Mouse (Mus musculus) midbrain, embryonic 15.5 days (tissue): ENCODE results near the gene Mapk8ip1. TPM values are rescaled to one million over a fixed set of nuclear protein-coding genes. Genes with fewer than 3 reads are reported as not detected.
"Not testable (repeated sequence)": the region's sequence is repeated elsewhere in the genome, so short reads cannot be mapped to it uniquely, and the experiment has no call there.

Experiments used
- ATAC-seq: fragments of 200-750 bp; cut with Nextera tagmentation; replicated peaks from 2 replicates; pipeline ENCODE4 v1.8.0; 2017; ENCODE audit warnings: moderate TSS enrichment
- H3K27ac ChIP-seq: fragments of 300-500 bp; sonication (generic); 2 replicates; pipeline ENCODE4 v1.5.1; 2015; ENCODE audit warnings: mild to moderate bottlenecking, inconsistent platforms
- H3K27me3 ChIP-seq: fragments of 300-500 bp; sonication (generic); replicated peaks from 2 replicates; pipeline ENCODE4 v1.6.1; 2015; ENCODE audit warnings: inconsistent platforms
- H3K36me3 ChIP-seq: fragments of 300-500 bp; sonication (generic); replicated peaks from 2 replicates; pipeline ENCODE4 v1.6.1; 2015; ENCODE audit warnings: inconsistent platforms
- H3K4me1 ChIP-seq: fragments of 300-500 bp; sonication (generic); 2 replicates; pipeline ENCODE4 v1.6.1; 2015; ENCODE audit warnings: inconsistent platforms
- H3K4me2 ChIP-seq: fragments of 300-500 bp; sonication (generic); 2 replicates; pipeline ENCODE4 v1.6.1; 2015; ENCODE audit warnings: inconsistent platforms, mild to moderate bottlenecking, moderate library complexity
- H3K4me3 ChIP-seq: fragments of 300-500 bp; sonication (generic); 2 replicates; pipeline ENCODE4 v1.5.1; 2015; ENCODE audit warnings: mild to moderate bottlenecking, inconsistent platforms
- H3K9ac ChIP-seq: fragments of 300-500 bp; sonication (generic); 2 replicates; pipeline ENCODE4 v1.6.1; 2015; ENCODE audit warnings: mild to moderate bottlenecking, inconsistent platforms
- H3K9me3 ChIP-seq: fragments of 300-500 bp; sonication (generic); 2 replicates; pipeline ENCODE4 v1.6.1; 2016; ENCODE audit warnings: inconsistent platforms
- WGBS: fragments of 180-500 bp; shearing (Covaris S2); methylation state at CpG from one replicate; pipeline ENCODE4 v1.1.7; 2015; ENCODE audit warnings: mixed read lengths; 5-methylcytosine and 5-hydroxymethylcytosine counted together
- polyA plus RNA-seq: library from polyadenylated mRNA; unstranded; fragments of >200 nt; fragmentation: Nextera tagmentation; extraction: Ambion mirVana; gene quantifications from 2 replicates; pipeline ENCODE4 v1.2.1, GENCODE M21; 2015

Gene Mapk8ip1
- polyA plus RNA-seq, 1 experiment from 2014 or later, result 155 TPM

DNA sequence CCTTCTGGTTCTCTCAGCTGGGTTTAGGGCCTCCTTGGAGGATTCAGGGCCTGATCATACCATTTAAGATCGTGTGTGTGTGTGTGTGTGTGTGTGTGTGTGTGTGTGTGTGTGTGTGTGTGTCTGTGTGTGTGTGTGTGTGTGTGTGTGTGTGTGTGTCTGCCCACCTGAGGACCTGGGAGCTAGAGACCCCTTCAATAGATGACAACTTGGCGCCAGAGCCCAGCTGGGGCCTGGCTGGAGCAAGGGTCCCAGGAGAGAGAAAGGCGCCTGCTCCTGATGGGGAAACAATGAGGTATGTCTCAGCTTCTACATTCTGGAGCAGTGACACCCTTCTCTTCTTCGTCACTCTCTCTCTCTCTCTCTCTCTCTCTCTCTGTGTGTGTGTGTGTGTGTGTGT, 1.2 kb downstream of the Mapk8ip1 start:
- Histone ChIP-seq H3K9ac (peak overlapping the region; percentile 95; the same call in 1 of the 2 replicates), H3K4me3 (peak overlapping the region; percentile 83), H3K4me1 (peaks cover 30% of the 10 kb centered on the region), H3K27ac (0 out of 2 replicates have a peak overlapping the region, but pooled peaks have one; percentile 50), H3K4me2 (peak overlapping the region; percentile 67)
- not testable (repeated sequence) for H3K9me3 ChIP-seq, ATAC-seq, H3K36me3 ChIP-seq, H3K27me3 ChIP-seq
- WGBS, result 34% methylated on average over 4 of the region's 4 CpGs

DNA sequence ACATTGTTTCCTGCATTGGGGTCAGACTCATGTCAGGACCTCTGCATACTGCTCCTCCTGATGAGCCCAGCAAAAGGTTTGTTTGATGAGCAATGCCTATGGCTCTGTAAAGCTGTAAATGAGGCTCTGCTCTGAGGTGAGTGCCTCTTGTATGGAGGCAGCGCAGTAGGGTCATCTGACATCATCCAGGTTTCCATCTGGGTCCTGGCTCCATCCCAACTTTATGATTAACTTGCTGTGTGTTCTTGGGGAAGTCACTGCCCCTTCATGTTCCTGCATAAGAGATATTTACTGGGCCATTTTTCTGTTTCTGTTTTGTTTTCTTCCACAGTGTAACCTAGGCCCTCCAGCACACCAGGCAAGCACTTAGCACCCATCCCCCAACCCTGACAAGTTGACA, 3.6 kb downstream of the Mapk8ip1 start:
- peaks cover 41% of the 10 kb centered on the region for H3K4me1 ChIP-seq
- no peak overlapping the region for H3K27ac ChIP-seq
- 85% methylated on average over 1 of the region's 1 CpGs for WGBS

DNA sequence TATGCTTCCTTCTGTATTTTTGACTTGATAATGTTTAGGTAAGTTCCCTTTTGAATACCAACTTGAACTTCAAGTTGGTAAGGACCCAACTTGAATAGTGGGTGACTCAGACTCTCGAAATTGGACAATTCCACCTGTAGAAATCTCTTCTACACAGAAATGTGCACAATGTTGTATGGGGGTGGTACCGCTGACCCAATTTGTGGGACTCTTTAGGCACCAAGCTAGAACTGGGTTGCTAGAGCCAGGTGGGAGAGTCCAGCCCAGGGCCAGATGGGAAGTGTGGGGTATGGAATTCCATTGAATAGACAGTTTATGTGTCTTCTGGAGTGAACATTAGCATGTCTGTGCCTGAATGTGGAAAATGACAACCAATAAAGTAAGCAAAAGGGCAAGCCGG, 5.5 kb downstream of the Mapk8ip1 start:
- Histone ChIP-seq H3K9me3 (no peaks in the 10 kb centered on the region), H3K4me2 (no peak overlapping the region), H3K27me3 (no peaks in the 10 kb centered on the region), H3K9ac (no peak overlapping the region), H3K4me1 (peaks cover 55% of the 10 kb centered on the region), H3K36me3 (no peaks in the 10 kb centered on the region), H3K4me3 (no peak overlapping the region), H3K27ac (no peak overlapping the region)
- ATAC-seq, result no peak
- 92% methylated on average over 3 of the region's 3 CpGs for WGBS

More for the DNA sequence above, 3.6 kb downstream of the Mapk8ip1 start:
- Histone ChIP-seq H3K4me3 (no peak overlapping the region), H3K4me2 (no peak overlapping the region), H3K9ac (0 out of 2 replicates have a peak overlapping the region, but pooled peaks have one; percentile 12), H3K27me3 (no peaks in the 10 kb centered on the region), H3K36me3 (no peaks in the 10 kb centered on the region), H3K9me3 (no peaks in the 10 kb centered on the region)
- no peak for ATAC-seq

DNA sequence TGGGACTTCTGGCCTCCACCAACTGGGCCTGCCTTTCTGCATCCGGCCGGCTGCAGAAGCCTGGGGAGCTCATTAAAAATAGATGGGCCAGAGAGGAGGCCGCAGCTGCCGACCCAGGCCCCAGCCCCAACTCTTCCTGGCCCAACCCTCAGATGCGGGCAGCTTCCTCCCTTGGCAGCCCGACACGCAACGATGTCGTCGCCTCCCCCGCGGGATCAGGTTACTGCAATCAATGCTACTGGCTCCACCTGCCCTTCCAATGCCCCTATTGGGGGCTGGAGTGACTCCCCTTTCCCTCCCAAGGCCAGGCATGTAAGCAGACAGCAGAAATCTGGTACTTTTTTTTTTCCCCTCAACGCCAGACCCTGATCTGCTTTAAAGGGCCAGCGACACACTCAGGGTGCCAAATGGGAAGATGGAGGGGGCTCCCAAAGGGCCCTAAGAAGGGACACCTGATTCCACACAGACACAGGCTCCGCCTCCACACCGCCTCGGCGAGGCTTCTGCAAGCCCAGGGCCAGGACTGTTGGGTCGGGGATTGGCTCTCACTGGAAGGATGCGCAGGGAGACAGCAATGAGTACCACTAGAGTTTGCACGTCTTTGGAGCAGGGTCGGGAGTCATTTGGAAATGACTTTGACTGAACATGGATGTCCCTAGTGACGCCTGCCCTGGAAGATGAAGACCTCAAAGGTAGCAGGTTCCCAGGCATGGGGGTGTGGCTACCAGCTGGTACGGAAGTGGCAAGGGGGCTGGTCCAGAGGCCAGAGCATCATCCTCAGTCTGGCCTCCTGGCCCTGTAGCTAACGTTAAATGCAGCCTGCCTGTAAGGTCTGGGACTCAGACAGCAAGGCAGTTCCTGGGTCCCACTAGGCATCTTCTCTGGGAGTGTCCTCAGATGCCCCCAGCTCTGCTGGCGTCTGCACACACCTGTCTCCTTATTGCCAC, 8.5 kb downstream of the Mapk8ip1 start:
- peak overlapping the region; percentile 77 for H3K27ac ChIP-seq
- H3K27me3 ChIP-seq, result no peaks in the 10 kb centered on the region
- peaks cover 55% of the 10 kb centered on the region for H3K4me1 ChIP-seq
- peak overlapping the region; percentile 57 for H3K4me2 ChIP-seq
- H3K9me3 ChIP-seq, result no peaks in the 10 kb centered on the region
- ATAC-seq, result no peak
- no peaks in the 10 kb centered on the region for H3K36me3 ChIP-seq
- 6% methylated on average over 26 of the region's 26 CpGs for WGBS
- peak overlapping the region; percentile 33 for H3K4me3 ChIP-seq
- H3K9ac ChIP-seq, result peak overlapping the region; percentile 50

DNA sequence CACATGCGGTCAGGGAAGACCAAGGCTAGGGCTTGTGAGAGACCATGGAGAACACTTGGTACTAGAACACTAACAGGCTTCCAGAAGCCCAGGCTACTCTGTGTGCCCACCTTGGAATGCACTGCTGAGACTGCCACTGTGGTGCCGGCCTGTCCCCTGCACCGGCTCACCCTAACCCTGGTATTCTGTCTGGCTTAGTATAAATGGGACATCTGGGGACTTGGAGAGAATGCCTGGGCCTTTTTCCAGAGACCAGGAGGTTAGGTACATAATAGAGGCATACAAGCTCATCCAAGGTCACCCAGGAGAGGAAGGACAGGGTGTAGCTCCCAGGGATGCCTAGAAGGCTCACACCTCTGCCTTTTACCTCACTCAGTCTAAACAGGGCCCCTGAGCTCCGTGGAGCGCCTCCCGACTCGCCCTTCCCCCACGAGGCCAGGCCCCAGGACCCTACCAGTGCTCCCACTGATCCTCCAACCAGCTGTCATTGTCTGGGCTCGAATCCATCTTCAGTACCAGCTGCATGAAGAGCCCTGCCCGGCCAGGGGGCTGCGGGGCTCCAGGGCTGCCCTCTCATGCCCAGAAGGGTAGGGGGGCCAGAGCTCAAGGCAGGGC, 9.3 kb downstream of the Mapk8ip1 start:
- peak overlapping the region; percentile 77 for H3K27ac ChIP-seq
- H3K4me3 ChIP-seq, result peak overlapping the region; percentile 33
- peak overlapping the region; percentile 57 for H3K4me2 ChIP-seq
- ATAC-seq, result no peak
- H3K9ac ChIP-seq, result peak overlapping the region; percentile 50
- no peaks in the 10 kb centered on the region for H3K27me3 ChIP-seq
- H3K4me1 ChIP-seq, result peaks cover 60% of the 10 kb centered on the region
- WGBS, result 18% methylated on average over 11 of the region's 11 CpGs
- H3K9me3 ChIP-seq, result no peaks in the 10 kb centered on the region
- H3K36me3 ChIP-seq, result peaks cover 3% of the 10 kb centered on the region; the same call in 1 of the 2 replicates

DNA sequence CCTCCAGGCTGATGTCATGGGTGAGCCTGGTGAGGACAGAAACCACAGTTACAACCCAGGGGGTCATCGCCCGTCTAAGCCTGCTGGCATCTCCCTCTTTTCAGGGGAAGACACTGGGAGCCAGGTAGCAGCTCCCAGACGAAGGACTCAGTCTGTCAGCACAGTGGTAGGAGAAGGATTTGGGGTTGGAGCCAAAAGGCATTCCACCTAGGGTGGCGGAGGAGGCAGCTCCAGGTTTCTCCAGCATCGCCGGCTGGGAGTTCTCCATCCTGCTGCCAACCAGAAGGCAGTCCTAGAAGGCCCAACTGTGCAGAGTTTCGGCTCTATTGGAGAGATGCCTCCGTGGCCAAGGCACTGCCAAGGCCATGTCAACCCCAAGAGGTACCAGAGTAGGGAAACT, 9.9 kb downstream of the Mapk8ip1 start:
- Histone ChIP-seq H3K4me3 (no peak overlapping the region), H3K27ac (no peak overlapping the region), H3K9ac (no peak overlapping the region), H3K4me2 (peak overlapping the region; percentile 57; the same call in 1 of the 2 replicates), H3K9me3 (no peaks in the 10 kb centered on the region), H3K27me3 (no peaks in the 10 kb centered on the region), H3K4me1 (peaks cover 60% of the 10 kb centered on the region), H3K36me3 (peaks cover 9% of the 10 kb centered on the region)
- 86% methylated on average over 8 of the region's 8 CpGs for WGBS
- ATAC-seq, result no peak

DNA sequence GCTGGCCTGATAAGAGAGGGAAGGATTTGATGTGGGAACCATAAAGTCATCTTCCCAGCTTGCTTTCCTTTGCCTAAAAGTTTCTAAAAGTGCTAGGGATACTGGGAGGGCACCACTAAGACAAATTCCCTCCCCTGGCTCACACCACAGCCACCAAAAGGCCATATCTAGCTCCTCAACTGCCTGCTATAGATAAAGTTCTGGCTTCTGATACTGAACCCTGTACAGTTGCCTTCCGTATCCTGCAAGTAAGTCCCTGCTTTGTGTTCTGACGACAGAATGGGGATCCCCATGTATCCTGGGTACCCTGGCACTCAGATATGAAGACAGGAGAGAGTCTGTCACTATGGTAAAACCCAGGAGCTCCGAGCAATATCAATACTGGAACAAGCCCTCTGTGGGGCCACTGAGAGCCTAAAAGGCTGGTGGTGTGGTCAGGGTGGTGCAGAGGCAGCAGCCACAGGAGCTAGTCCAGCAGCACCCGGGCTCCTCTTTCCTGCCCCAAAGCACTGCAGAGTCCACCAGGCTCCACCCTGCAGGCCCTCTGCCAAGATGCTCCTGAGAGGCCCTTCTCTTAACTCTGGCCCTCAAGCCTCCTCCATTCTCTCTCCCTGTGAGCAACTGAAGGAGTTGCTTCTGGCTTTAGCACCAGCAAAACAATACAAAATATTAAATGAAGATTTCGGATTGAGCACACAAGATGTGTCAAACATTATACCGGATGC, 10.7 kb downstream of the Mapk8ip1 start:
- Histone ChIP-seq H3K27ac (peak overlapping the region; percentile 90), H3K4me3 (peak overlapping the region; percentile 61; the same call in 1 of the 2 replicates), H3K4me1 (peaks cover 60% of the 10 kb centered on the region), H3K36me3 (peaks cover 16% of the 10 kb centered on the region), H3K4me2 (0 out of 2 replicates have a peak overlapping the region, but pooled peaks have one; percentile 65), H3K9ac (no peak overlapping the region), H3K9me3 (no peaks in the 10 kb centered on the region), H3K27me3 (no peaks in the 10 kb centered on the region)
- WGBS, result 76% methylated on average over 6 of the region's 6 CpGs
- no peak for ATAC-seq

DNA sequence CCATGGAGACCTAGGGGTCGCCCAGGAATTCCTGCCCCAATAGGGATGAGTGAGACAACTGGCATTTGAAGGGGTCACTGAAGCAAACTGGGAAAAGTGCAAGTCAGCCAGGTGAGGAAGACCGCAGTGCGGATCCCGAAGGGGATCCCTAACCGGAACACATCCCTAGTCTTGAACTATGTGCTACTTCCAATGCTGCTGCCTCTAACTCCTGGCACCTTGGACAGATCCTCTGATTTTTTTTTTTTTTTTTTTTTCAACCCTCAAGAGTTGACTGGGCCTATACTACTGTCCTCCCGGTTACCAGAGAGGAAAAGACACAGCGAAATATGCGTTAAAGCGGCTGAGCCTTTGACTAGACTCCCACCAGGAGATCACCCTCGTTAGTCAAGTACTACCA, 11.4 kb downstream of the Mapk8ip1 start:
- Histone ChIP-seq H3K27me3 (no peaks in the 10 kb centered on the region), H3K4me2 (peak overlapping the region; percentile 65), H3K4me1 (peaks cover 60% of the 10 kb centered on the region), H3K36me3 (peaks cover 24% of the 10 kb centered on the region), H3K27ac (peak overlapping the region; percentile 90), H3K9me3 (no peaks in the 10 kb centered on the region), H3K4me3 (peak overlapping the region; percentile 61), H3K9ac (peak overlapping the region; percentile 62; the same call in 1 of the 2 replicates)
- no peak; the same call in 1 of the 2 replicates for ATAC-seq
- WGBS, result 1% methylated on average over 10 of the region's 10 CpGs

DNA sequence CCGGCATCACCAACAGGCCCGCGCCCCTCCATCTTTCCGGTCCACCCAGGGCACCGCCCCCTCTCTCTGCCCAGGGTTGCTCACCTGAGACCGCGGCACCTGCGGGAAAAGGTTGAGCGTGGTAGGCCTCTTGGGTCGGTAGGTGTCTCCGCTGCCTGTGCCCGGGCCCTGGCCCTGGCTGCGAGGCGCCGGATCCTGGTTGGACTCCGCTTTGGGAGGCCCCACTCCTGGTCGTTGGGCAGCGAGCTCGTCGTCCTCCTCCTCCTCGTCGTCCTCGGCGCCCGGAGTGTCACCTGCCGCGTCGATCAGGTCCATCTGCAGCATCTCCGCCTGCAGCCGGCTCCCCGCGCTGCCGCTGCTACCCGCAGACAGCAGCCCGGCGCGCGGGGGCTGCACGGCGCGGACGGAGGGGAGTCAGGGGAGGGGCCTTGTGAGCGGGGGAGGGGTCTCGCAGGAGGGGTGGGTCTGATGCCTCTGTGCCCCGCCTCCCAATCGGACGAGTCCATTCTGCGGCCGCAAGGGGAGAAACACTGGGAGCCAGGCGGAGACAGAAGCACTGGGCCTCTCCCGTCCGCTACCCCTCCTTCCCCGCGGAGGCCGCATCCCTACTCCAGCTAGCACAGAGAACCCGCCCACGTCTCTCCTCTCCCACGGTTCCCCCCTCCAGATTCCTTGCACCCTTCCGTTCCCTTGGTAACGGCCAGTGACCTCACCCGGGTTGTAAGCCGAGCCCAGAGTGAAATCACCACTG, 12.0 kb downstream of the Mapk8ip1 start:
- Histone ChIP-seq H3K27ac (peak overlapping the region; percentile 90), H3K9me3 (no peaks in the 10 kb centered on the region), H3K4me3 (peak overlapping the region; percentile 61), H3K27me3 (no peaks in the 10 kb centered on the region), H3K4me2 (peak overlapping the region; percentile 65), H3K4me1 (peaks cover 60% of the 10 kb centered on the region), H3K9ac (peak overlapping the region; percentile 62), H3K36me3 (peaks cover 24% of the 10 kb centered on the region)
- under 1% methylated on average over 60 of the region's 62 CpGs for WGBS
- peak; percentile 90 for ATAC-seq

DNA sequence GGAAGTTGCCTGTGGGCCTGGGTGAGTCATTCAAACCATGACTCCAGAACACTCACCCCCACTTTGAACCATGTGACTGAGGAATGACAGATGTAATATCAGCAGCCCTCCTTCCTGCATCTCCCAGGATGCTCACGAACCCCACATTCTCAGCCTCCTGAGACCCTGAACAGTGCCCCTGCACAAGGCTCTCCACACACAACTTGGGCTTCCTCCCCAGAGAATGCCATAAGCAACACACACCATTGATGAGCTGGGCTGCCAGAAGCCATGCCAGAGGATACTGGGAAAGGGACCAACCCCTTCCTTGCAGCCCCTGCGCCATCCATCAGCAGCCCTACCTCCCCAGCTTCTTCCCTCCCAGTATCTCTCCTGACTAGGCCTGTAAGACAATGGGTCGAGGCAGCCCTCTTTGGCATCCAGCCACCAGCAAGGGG, 13.0 kb downstream of the Mapk8ip1 start:
- no peaks in the 10 kb centered on the region for H3K9me3 ChIP-seq
- no peak for ATAC-seq
- peak overlapping the region; percentile 90; the same call in 1 of the 2 replicates for H3K27ac ChIP-seq
- H3K4me1 ChIP-seq, result peaks cover 55% of the 10 kb centered on the region
- H3K9ac ChIP-seq, result peak overlapping the region; percentile 62
- peaks cover 32% of the 10 kb centered on the region for H3K36me3 ChIP-seq
- H3K4me3 ChIP-seq, result peak overlapping the region; percentile 61
- H3K4me2 ChIP-seq, result peak overlapping the region; percentile 65
- H3K27me3 ChIP-seq, result no peaks in the 10 kb centered on the region
- 23% methylated on average over 3 of the region's 3 CpGs for WGBS

DNA sequence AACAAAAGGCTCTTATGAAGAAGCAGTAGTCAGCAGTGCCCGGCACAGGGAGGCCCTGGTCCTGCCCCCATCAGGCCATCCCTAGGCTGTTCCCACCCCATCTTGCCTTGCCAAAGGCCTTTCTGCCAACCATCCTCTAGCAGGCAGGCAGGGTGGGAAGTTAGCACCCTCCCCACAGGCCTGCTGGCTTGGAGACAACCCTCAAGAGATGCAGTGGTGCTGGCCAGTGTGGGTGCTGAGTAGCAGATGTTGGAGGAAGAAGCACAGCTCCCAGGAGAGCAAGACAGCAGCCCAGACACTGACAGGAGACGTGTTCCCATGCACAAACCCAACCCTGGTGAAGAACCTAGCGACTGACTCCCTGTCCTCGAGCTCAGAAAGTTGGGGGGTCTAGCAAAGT, 13.4 kb downstream of the Mapk8ip1 start:
- ATAC-seq, result no peak
- WGBS, result 70% methylated on average over 4 of the region's 4 CpGs
- peaks cover 51% of the 10 kb centered on the region for H3K4me1 ChIP-seq

More for the DNA sequence above, 13.4 kb downstream of the Mapk8ip1 start:
- peak overlapping the region; percentile 61 for H3K4me3 ChIP-seq
- H3K9me3 ChIP-seq, result no peaks in the 10 kb centered on the region
- H3K27me3 ChIP-seq, result no peaks in the 10 kb centered on the region
- peak overlapping the region; percentile 90; the same call in 1 of the 2 replicates for H3K27ac ChIP-seq
- peak overlapping the region; percentile 65 for H3K4me2 ChIP-seq
- H3K9ac ChIP-seq, result no peak overlapping the region; the same call in 1 of the 2 replicates
- H3K36me3 ChIP-seq, result peaks cover 37% of the 10 kb centered on the region
